Mouse (Mus musculus) left cerebral cortex, adult 18-20 months (tissue): ENCODE data around the gene Cacna1a. TPM values are rescaled to one million over a fixed set of nuclear protein-coding genes. Genes with fewer than 3 reads are reported as not detected.
"Not testable (repeated sequence)": the region's sequence is repeated elsewhere in the genome, so short reads cannot be mapped to it uniquely, and the experiment has no call there.

Experiments
- DNase-seq, 2 experiments: peaks; one replicate each; pipeline ENCODE4 v3.0.0; 2021 to 2022; ENCODE audit warnings: low spot score in 2 of 2, mixed read lengths in 1 of 2
- total RNA-seq, 2 experiments: library from RNA; stranded (reverse); gene quantifications; 2 replicates each; pipeline ENCODE4 v1.2.3; 2021

Cacna1a gene
- total RNA-seq, 2 experiments from 2014 or later: 188 to 195 TPM

- no peak for DNase-seq
These were observed 198.0 kb downstream of the Cacna1a start for GRCm38 (mm10) chr8:84586221-84586620.

DNA sequence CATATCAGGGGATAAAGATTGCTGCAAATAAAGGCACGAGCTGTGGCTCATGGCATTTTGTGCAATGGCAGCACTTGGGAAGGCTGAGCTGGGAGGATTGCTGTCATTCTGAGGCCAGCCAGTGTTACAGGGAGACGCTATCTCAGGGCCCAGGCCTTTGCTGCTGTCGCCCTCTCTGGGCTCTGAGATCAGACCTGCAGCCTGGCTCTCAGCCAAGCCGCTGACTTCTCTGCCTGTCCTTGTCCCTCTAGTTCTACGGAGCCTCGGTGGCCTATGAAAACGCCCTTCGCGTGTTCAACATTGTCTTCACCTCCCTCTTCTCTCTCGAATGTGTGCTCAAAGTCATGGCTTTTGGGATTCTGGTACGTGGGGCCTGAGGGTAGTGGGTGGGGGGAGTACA lies 200.3 kb downstream of the Cacna1a start:
- no peak for DNase-seq

DNA sequence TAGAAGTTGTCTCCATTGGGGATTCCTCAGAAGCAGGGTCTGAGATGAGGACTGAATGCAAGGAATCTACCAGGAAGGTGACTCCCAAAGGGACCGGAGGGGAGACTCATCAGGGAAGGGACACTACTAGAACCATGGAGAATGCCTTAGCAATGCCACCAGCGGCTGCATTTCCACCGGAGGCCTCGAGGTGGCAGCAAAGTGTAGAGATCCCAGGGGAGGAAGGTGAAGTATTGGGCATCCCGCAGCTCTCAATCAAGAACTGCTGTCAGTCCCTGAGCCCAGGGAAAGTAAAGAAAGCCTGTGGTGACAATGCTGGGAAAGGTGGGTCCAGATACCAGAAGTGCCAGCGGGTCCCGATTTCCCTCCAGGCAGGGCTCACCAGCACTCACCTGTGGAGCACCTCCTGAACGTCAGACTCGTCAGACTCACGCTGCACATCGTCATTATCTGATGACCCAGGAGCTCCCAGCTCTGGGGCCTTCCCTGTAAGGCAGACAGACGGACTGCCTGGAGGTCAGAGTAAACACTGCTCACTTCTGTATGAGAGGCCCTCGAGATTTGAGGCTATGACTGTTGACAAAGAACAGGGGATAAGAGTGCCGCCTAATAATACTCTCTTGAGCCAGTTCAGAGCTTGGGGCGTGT lies 203.9 kb downstream of the Cacna1a start:
- DNase-seq: peak; percentile 82 to 84

GRCm38 (mm10) chr8:84593143-84593542 lies 204.9 kb downstream of the Cacna1a start:
- DNase-seq: no peak

GRCm38 (mm10) chr8:84594099-84594780 lies 206.0 kb downstream of the Cacna1a start:
- DNase-seq: peak; percentile 70 to 84

DNA sequence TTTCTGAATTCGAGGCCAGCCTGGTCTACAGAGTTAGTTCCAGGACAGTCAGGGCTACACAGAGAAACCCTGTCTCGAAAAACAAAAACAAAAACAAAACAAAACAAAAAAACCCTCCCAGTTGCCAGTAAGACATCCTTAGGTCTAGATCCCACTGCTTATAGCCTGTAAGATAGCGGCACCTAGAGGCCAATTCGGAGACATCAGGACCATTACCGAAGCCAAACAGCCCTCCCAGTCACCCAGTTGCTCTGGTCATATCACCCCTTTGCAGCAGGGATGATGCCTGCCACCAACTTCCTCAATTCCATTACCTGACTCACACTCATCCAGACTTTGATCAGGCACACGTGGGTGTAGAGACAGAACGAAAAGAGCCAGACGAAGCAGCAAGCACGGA lies 207.4 kb downstream of the Cacna1a start:
- DNase-seq: peak in 1 of 2 experiments; percentile 45

GRCm38 (mm10) chr8:84599401-84599800 lies 211.2 kb downstream of the Cacna1a start:
- DNase-seq: no peak

- DNase-seq: no peak
These were observed 212.2 kb downstream of the Cacna1a start for GRCm38 (mm10) chr8:84600311-84600907.

GRCm38 (mm10) chr8:84601221-84601751 lies 213.0 kb downstream of the Cacna1a start:
- no peak for DNase-seq

DNA sequence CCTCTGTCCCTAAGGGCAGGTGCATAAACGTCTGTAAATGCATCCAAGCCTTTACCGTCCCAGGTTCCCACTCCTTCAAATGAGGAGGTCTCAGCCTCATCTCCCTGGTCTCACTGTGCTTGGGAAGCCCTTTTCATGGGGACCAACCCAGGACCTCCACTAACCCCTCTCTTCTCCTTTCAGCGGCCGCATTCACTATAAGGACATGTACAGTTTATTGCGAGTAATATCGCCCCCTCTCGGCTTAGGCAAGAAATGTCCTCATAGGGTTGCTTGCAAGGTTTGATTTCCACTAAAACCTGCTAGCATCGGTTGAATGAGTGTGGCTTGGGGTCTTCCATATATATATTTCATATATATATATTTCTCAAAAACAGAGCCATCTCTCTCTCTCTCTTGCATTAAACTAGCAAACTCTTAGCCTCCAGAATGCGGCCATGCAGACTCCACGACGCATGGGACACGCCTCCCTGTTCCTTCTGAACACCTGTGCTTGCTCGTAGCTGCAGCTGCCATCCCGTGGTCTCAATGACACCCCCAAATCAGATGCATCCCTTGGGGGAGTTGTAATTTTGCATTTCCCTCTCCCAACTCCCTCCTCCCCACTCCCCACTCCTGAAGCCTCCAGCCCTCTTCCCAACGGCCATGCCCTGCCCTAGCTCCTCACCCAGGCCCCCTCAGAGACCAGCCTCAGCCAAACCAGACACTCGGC lies 226.4 kb downstream of the Cacna1a start:
- DNase-seq: peak in 1 of 2 experiments; percentile 45

DNA sequence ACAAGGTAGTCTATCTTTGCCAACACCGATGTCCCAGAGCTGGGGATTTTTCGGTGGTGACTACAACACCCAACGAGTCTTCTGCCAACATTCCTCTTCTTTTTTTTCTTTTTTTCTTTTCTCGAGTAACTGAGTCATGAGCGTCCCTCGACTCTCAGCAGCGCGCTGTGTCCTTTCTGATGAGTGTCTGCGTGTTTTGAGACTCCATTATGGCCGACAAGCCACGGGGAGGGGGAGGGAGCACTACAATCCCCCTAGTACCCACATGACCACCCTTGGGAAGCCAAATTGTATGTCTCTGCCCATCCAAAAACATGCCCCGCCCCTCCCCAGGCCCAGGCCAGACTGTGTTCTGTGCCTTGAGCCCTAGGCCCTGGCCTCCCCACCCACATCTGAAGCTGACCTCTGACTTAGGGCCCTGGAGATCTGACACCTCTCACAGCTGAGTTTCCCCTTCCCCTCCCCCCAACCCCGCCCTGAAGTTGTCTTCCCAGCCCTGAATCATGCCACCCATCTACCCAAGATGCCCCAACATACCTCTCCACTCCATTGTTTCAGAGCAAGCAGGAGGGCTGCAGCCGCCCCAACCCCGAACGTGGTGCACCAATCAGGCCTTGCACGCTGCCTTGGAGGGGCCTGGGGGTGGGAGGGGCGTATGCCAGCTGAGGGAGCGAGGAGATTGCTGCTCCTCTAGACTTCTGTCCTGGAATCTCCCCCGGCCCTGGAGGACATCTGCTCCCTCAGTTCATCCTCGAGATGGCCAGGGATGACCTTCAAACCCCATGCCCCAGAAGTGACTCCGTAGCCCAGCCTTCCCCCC lies 227.6 kb downstream of the Cacna1a start:
- no peak for DNase-seq

- peak in 1 of 2 experiments; percentile 40 for DNase-seq
These were observed 228.8 kb downstream of the Cacna1a start for GRCm38 (mm10) chr8:84617005-84617404.

- no peak for DNase-seq
These were observed 232.9 kb downstream of the Cacna1a start for GRCm38 (mm10) chr8:84621102-84621625.

- DNase-seq: not testable (repeated sequence)
These were observed 235.2 kb downstream of the Cacna1a start for GRCm38 (mm10) chr8:84623425-84623824.

DNA sequence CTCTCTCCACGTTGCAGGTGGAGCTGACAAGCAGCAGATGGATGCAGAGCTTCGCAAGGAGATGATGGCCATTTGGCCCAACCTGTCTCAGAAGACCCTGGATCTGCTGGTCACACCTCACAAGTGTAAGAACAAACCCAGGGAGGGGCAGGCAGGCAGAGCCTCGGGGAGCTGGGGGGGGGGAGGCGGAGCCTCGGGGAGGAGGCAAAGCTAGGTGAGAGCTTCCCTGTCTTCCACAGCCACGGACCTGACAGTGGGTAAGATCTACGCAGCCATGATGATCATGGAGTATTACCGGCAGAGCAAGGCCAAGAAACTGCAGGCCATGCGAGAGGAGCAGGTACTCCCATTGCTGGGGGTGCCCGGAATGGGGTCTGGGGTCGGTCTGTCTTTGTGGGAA lies 241.3 kb downstream of the Cacna1a start:
- no peak for DNase-seq

- DNase-seq: no peak
These were observed 241.9 kb downstream of the Cacna1a start for GRCm38 (mm10) chr8:84630145-84630544.

GRCm38 (mm10) chr8:84631813-84632212 lies 243.6 kb downstream of the Cacna1a start:
- no peak for DNase-seq

DNA sequence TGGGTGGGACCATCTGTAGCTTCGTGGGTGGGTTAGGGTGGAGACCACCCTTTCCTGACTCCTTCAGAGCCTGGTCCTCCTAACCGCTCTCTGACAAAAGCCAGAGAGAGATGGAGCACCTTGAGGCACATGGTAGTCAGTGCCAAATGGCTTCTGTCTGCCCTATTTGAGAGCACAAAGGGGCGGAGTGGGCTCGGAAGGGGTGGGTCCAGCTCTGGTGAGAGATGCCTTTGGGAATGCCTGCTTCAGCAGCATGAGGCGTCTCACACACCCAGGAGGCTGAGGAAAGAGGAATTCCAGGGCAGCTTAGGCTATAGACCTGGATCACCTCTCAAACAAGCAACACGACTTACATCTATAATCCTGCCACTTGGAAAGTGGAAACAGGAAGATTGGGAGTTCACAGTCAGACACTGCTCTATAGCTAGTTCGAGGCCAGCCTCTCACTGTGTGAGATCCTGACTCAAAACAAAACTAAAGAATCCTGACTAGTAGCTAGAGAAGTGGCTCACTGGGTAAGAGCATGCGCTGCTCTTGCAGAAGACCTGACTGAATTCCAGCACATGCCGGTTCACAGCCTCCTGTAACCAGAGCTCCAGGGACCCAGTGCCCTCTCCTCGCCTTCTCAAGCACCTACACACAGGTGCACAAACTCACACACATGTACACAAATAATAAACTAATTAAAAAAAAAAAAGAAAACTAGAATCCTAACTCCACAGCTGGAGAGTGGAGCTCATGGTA lies 245.8 kb downstream of the Cacna1a start:
- DNase-seq: no peak

DNA sequence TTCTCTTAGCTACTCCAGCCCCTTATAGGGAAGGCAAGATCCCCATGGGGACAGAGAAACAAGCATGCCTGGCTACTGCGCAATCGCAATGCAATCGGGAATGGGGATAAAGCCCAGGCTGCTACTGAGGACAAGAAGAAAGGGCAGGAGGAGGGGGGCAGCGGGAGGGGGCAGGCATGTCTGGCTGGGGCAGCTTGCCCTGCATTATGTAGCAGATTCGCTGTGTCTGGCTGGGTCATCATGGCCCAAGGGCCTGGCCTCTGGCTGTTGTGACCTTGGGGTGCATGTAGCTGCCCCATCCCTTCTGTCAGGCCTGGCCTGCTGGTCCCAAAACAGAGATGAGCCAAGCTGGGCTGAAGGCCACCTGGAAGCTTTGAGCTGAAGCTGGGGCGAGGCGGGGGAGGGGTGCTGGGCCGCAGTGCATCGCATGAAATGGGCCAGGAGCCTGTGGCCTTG lies 246.6 kb downstream of the Cacna1a start:
- peak in 1 of 2 experiments; percentile 55 for DNase-seq
